Mouse (Mus musculus): Measurements from ENCODE around the gene Vmn1r32. TPM values are rescaled to one million over a fixed set of nuclear protein-coding genes. Genes with fewer than 3 reads are reported as not detected.

The Vmn1r32 gene
- not detected in 2 replicates for polyA plus RNA-seq (2012; rRNA removed)

DNA sequence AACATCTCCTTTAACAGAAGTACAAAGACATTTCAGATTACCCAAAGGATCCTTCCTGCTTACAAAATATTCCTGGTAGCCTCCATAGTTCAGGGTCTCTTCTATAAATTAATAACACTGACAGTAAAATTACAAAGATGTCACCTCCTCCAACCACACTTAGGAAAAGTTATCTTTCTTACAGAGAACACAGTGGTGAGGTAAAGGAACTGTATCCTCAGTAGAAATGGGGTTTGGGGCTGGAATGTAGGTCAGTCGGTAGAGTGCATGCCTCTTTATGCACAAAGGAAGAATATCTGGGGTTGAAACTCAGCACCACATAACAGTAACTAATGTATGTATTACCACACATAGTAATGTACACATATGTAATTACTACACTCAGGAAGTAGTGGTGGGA, at the start of gene Vmn1r32:
Gene Vmn1r32, minus strand, starts transcription at position 101 of the 400 bp plus-strand sequence.
- H3K27me3 ChIP-seq (ENCODE audit: control insufficient read depth, insufficient read depth, low read length), result no peaks in the 10 kb centered on the region
- no peak for TF ChIP-seq POLR2A (IDR thresholded peaks at IDR 0.05; ENCODE audit: borderline replicate concordance, insufficient read depth, low read length)
- TF ChIP-seq CTCF (IDR thresholded peaks at IDR 0.05; ENCODE audit: borderline replicate concordance, insufficient read depth, low read depth, low read length), result no peak
- H3K4me3 ChIP-seq (replicated peaks; ENCODE audit: insufficient read depth, low read depth, low read length), result no peak within 1 kb of the TSS
- no peak within 1 kb of the TSS for H3K27ac ChIP-seq (ENCODE audit: insufficient read depth, low read length)
- H3K4me1 ChIP-seq (ENCODE audit: control insufficient read depth, insufficient read depth, low read length), result no peaks in the 10 kb centered on the region
- no peak for DNase-seq
- 82% methylated on average over 1 of the region's 1 CpGs for WGBS

DNA sequence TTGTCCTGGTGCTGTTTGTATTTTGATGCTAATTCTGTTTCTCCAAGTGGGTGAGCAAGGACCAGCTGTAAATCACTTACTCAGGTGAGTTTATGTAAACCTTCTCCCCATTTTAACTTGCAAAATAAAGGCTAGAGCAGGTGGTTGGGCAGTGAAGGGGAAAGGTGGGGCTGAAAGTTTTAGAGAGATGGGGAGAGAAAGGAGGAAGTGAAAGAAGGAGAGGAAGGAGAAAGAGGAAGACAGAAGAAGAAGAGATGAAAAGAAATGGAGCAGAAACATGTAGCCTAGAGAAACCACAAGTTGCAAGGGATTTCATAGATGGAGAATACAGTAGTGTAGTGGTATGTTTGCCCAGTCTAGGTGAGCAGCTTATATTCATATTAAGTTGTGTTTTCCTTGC, 35.9 kb upstream of the Vmn1r32 start:
- Histone ChIP-seq H3K27ac (ENCODE audit: insufficient read depth, low read length) (no peak overlapping the region), H3K4me3 (replicated peaks; ENCODE audit: insufficient read depth, low read depth, low read length) (no peak overlapping the region), H3K27me3 (ENCODE audit: control insufficient read depth, insufficient read depth, low read length) (no peaks in the 10 kb centered on the region), H3K4me1 (ENCODE audit: control insufficient read depth, insufficient read depth, low read length) (no peaks in the 10 kb centered on the region)
- TF ChIP-seq POLR2A (IDR thresholded peaks at IDR 0.05; ENCODE audit: borderline replicate concordance, insufficient read depth, low read length) (no peak), CTCF (IDR thresholded peaks at IDR 0.05; ENCODE audit: borderline replicate concordance, insufficient read depth, low read depth, low read length) (no peak)
- DNase-seq, result no peak

DNA sequence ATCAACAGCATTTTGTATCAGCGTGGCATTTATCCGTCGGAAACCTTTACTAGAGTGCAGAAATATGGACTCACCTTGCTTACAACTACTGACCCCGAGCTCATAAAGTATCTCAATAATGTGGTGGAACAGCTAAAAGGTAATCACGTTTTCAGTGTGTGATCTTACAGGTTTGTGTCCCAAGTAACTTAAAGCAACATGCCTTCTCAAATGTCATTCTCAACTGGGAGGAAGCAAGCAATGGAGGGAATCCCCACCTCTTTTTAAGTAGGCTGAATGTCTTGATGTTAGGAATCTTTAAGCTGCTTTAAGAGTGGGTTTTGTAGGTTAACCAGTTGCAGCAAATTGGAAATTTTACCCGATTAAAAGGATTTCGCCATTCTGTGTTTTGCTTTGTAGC, 23.9 kb downstream of the Vmn1r32 start:
- no peak overlapping the region for H3K27ac ChIP-seq (ENCODE audit: insufficient read depth, low read length)
- no peaks in the 10 kb centered on the region for H3K27me3 ChIP-seq (ENCODE audit: control insufficient read depth, insufficient read depth, low read length)
- TF ChIP-seq POLR2A (IDR thresholded peaks at IDR 0.05; ENCODE audit: borderline replicate concordance, insufficient read depth, low read length) (no peak), CTCF (IDR thresholded peaks at IDR 0.05; ENCODE audit: borderline replicate concordance, insufficient read depth, low read depth, low read length) (no peak)
- WGBS, result 16% methylated on average over 7 of the region's 7 CpGs
- no peak for DNase-seq
- H3K4me1 ChIP-seq (ENCODE audit: control insufficient read depth, insufficient read depth, low read length), result peaks cover 4% of the 10 kb centered on the region; the same call in 1 of the 2 replicates
- H3K4me3 ChIP-seq (replicated peaks; ENCODE audit: insufficient read depth, low read depth, low read length), result peak overlapping the region; percentile 70

DNA sequence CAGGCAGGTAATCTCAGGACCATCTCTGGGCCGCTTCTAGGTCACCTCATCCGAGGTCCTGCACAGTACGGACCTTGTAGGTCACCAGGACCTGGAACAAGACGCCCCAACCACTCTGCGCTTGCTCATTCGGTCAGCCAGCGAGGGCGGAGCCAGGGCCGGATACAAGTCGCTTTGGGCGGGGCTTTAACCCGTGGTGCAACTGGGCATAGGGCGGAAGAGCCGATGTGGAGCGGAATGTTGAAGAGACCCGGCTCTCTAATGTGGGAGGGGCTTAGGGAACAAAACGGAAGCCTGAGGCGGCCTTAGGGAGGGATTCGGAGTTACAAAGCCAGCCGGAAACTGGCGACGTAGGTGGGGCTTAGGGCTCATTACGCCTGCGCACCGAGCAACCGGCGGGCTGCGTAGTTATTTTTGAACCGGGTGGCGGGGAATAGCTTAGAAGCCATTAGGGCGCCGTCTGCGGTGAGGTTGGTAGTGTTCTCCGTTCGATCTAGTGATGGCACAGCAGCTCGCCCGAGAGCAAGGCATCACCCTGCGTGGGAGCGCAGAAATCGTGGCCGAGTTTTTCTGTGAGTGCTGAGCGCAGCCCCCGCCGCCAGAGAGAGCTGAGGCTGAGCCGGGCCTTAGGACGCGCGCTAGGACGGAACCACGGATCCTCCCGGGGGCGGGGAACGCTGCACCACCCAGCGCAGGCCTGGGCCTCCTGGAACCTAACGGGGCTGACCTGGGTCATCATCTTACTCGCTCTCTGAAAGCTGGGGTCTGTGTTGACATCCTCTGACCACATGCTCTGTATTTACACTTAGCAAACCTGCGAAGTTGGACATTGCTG, 24.7 kb downstream of the Vmn1r32 start, which contains the start of gene Mad2l1:
Gene Mad2l1, plus strand, starts transcription at position 363 of the 835 bp plus-strand sequence.
- H3K27ac ChIP-seq (ENCODE audit: insufficient read depth, low read length), result peak within 1 kb of the TSS; percentile 71
- peaks cover 4% of the 10 kb centered on the region; the same call in 1 of the 2 replicates for H3K4me1 ChIP-seq (ENCODE audit: control insufficient read depth, insufficient read depth, low read length)
- DNase-seq, result peak; percentile 96 to 97
- TF ChIP-seq POLR2A (IDR thresholded peaks at IDR 0.05; ENCODE audit: borderline replicate concordance, insufficient read depth, low read length), result peak; percentile 74; the same call in 1 of the 2 replicates
- no peak; the same call in 1 of the 2 replicates for TF ChIP-seq CTCF (IDR thresholded peaks at IDR 0.05; ENCODE audit: borderline replicate concordance, insufficient read depth, low read depth, low read length)
- WGBS, result under 1% methylated on average over 57 of the region's 57 CpGs
- peak within 1 kb of the TSS; percentile 70 for H3K4me3 ChIP-seq (replicated peaks; ENCODE audit: insufficient read depth, low read depth, low read length)
- no peaks in the 10 kb centered on the region for H3K27me3 ChIP-seq (ENCODE audit: control insufficient read depth, insufficient read depth, low read length)

DNA sequence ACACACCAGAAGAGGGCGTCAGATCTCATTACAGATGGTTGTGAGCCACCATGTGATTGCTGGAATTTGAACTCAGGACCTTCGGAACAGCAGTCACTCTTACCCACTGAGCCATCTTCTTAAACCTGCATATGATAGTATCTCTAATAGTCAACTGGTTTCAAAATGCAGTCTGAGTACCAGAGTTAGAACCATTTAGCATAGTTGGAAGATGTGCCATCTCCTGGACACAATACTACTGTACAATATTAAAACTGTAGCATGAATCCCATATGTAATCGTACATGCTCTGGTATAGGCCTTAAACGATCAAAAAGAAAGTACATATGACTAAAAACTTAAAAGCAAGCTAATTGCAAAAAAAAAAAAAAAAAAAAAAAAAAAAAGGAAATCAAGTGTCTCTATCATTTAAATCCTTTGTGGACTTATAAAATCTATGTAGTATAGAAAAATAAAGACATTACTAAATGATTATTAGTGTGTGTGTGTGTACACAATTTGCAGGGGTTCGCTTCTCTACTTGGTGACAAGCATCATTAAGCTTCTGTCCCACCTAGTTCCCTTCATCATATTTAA, 25.4 kb downstream of the Vmn1r32 start:
- no peaks in the 10 kb centered on the region for H3K27me3 ChIP-seq (ENCODE audit: control insufficient read depth, insufficient read depth, low read length)
- H3K27ac ChIP-seq (ENCODE audit: insufficient read depth, low read length), result peak overlapping the region; percentile 71
- TF ChIP-seq POLR2A (IDR thresholded peaks at IDR 0.05; ENCODE audit: borderline replicate concordance, insufficient read depth, low read length) (no peak), CTCF (IDR thresholded peaks at IDR 0.05; ENCODE audit: borderline replicate concordance, insufficient read depth, low read depth, low read length) (no peak)
- WGBS, result 70% methylated on average over 5 of the region's 5 CpGs
- H3K4me3 ChIP-seq (replicated peaks; ENCODE audit: insufficient read depth, low read depth, low read length), result peak overlapping the region; percentile 70
- H3K4me1 ChIP-seq (ENCODE audit: control insufficient read depth, insufficient read depth, low read length), result peaks cover 4% of the 10 kb centered on the region; the same call in 1 of the 2 replicates
- DNase-seq, result peak in 1 of 2 experiments; percentile 8

DNA sequence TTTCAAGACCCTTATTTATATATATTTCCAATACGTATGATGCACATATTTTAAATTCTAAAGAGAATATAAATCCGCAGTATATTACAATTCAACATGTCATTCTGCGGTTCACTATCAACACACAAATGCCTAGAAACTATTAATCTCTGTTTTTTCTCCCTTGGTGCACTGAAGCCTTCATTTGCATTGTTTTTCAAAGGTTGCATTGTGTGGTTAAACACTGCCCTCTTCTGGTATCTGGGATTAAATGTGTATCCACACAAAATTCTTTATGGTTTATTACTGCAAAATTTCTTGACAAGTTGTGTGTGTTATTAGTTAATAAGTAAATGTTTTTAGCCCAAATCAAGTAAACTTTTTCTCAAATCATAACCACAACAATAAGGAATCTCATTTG, 26.7 kb downstream of the Vmn1r32 start:
- peak in 1 of 2 experiments; percentile 48 for DNase-seq
- TF ChIP-seq POLR2A (IDR thresholded peaks at IDR 0.05; ENCODE audit: borderline replicate concordance, insufficient read depth, low read length) (no peak), CTCF (IDR thresholded peaks at IDR 0.05; ENCODE audit: borderline replicate concordance, insufficient read depth, low read depth, low read length) (peak; percentile 36; the same call in 1 of the 2 replicates)
- peaks cover 4% of the 10 kb centered on the region; the same call in 1 of the 2 replicates for H3K4me1 ChIP-seq (ENCODE audit: control insufficient read depth, insufficient read depth, low read length)
- WGBS, result 45% methylated on average over 3 of the region's 3 CpGs
- H3K27ac ChIP-seq (ENCODE audit: insufficient read depth, low read length), result no peak overlapping the region
- no peak overlapping the region for H3K4me3 ChIP-seq (replicated peaks; ENCODE audit: insufficient read depth, low read depth, low read length)
- no peaks in the 10 kb centered on the region for H3K27me3 ChIP-seq (ENCODE audit: control insufficient read depth, insufficient read depth, low read length)

DNA sequence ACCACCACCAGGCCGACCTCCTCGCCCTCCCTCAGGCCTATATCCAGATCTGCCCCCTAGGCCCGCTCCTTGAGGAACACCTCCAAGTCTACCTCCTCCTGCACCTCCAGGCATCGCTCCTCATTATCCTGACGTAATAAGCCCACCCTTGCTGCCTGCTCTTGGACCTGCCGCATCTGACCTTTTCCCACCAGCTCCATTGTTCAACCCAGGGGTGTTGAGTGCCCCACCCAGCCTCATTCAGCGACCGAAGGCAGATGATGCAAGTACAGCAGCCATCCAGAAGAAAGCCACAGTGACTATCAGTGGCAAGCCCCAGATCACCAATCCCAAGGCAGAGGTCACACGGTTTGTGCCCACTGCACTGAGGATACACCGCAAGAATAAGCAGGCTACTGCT, 31.5 kb downstream of the Vmn1r32 start:
- no peaks in the 10 kb centered on the region for H3K27me3 ChIP-seq (ENCODE audit: control insufficient read depth, insufficient read depth, low read length)
- H3K4me3 ChIP-seq (replicated peaks; ENCODE audit: insufficient read depth, low read depth, low read length), result no peak overlapping the region
- no peak overlapping the region for H3K27ac ChIP-seq (ENCODE audit: insufficient read depth, low read length)
- DNase-seq, result no peak
- WGBS, result 94% methylated on average over 10 of the region's 10 CpGs
- H3K4me1 ChIP-seq (ENCODE audit: control insufficient read depth, insufficient read depth, low read length), result no peaks in the 10 kb centered on the region
- TF ChIP-seq CTCF (IDR thresholded peaks at IDR 0.05; ENCODE audit: borderline replicate concordance, insufficient read depth, low read depth, low read length), result no peak
- no peak for TF ChIP-seq POLR2A (IDR thresholded peaks at IDR 0.05; ENCODE audit: borderline replicate concordance, insufficient read depth, low read length)
